1 mouse cellular context compared by ENCODE assay signal in the genomic region with DNA sequence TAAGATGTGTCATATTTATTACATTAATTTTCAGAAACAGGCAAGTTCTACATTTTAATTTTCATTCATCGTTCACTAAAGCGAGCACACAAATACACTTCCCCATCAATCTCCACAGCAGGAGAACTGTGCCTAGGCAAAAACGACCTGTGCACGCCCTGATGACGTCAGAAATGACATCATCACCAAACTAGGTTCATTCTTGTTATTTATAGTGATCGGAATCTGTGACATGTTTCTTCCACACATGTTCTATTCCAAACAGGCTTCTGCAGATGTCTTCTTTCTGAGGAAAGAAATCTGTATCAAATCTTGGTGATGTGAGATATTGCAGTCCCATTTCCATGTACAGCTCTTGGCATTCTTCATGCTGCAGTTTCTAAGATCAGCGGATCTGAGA.
TF ChIP-seq lines count a peak whose summit lies in the region.

No protein-coding gene starts in this region.

TF ChIP-seq in CH12.LX, 34 proteins besides CTCF, POLR2A, EP300 and RAD21 (continued from another document):
- TF ChIP-seq E2F4 (IDR thresholded peaks at IDR 0.05; ENCODE audit: insufficient replicate concordance, low read depth, low read length) = no peak
- 0 out of 2 replicates have a peak, but pooled peaks have one; percentile 8 for TF ChIP-seq IRF4 (IDR thresholded peaks at IDR 0.05; ENCODE audit: low read depth, low read length)
- TF ChIP-seq BHLHE40 (IDR thresholded peaks at IDR 0.05; ENCODE audit: low read depth, low read length) = peak; percentile 34; the same call in 1 of the 2 replicates
- no peak for TF ChIP-seq NELFE (IDR thresholded peaks at IDR 0.05; ENCODE audit: low read depth, low read length)
- no peak for TF ChIP-seq POLR2AphosphoS2 (IDR thresholded peaks at IDR 0.05; ENCODE audit: low read depth, low read length)
TF ChIP-seq in CH12.LX: peak in this region for 6.
